Mouse (Mus musculus) small intestine, adult 2 months (tissue): ENCODE data around the gene Hoxc5. TPM values are rescaled to one million over a fixed set of nuclear protein-coding genes. Genes with fewer than 3 reads are reported as not detected.
A peak's percentile ranks its signal among the peaks of the same experiment; 100 is the strongest.

Experiments used
- H3K27ac ChIP-seq: fragments of 200-500 bp; 2 replicates; pipeline ENCODE4 v1.5.1; 2012; ENCODE audit warnings: low read depth, low read length, control low read depth, inconsistent platforms; ENCODE audit not compliant: insufficient read depth
- H3K27me3 ChIP-seq: fragments of 200-500 bp; 2 replicates; pipeline ENCODE4 v1.6.1; 2012; ENCODE audit warnings: mild to moderate bottlenecking, moderate library complexity, low read length, inconsistent platforms; ENCODE audit not compliant: control insufficient read depth, insufficient read depth
- H3K36me3 ChIP-seq: fragments of 200-500 bp; 2 replicates; pipeline ENCODE4 v1.6.1; 2012; ENCODE audit warnings: mild to moderate bottlenecking, low read length, control low read depth, inconsistent platforms; ENCODE audit not compliant: control insufficient read depth, insufficient read depth
- H3K4me1 ChIP-seq: fragments of 200-500 bp; 2 replicates; pipeline ENCODE4 v1.6.1; 2012; ENCODE audit warnings: low read length, inconsistent platforms, mixed read lengths; ENCODE audit not compliant: control insufficient read depth, insufficient read depth, insufficient read length
- H3K4me3 ChIP-seq: fragments of 200-500 bp; 2 replicates; pipeline ENCODE4 v1.5.1; 2012; ENCODE audit warnings: low read depth, mild to moderate bottlenecking, control low read depth, inconsistent platforms, low read length, moderate library complexity
- CTCF ChIP-seq: fragments of 200-500 bp; IDR thresholded peaks from 2 replicates; pipeline ENCODE4 v1.5.1; 2012; ENCODE audit warnings: low read depth, mild to moderate bottlenecking, control low read depth, inconsistent platforms, low read length, moderate library complexity, mixed read lengths; ENCODE audit not compliant: insufficient replicate concordance, insufficient read length; ENCODE audit errors: extremely low read depth
- POLR2A ChIP-seq: fragments of 200-500 bp; IDR thresholded peaks from 2 replicates; pipeline ENCODE4 v1.6.1; 2012; ENCODE audit warnings: low read depth, mild to moderate bottlenecking, control low read depth, inconsistent platforms, low read length, moderate library complexity
- WGBS: fragments of 180-500 bp; shearing (Covaris S2); methylation state at CpG from one replicate; pipeline ENCODE4 v1.1.7; 2018; 5-methylcytosine and 5-hydroxymethylcytosine counted together
- polyA plus RNA-seq: library from polyadenylated mRNA; depleted of rRNA; stranded (reverse); fragments of >200 nt; gene quantifications from 2 replicates; pipeline ENCODE4 v1.2.3, GENCODE M21; 2012

The Hoxc5 gene
- polyA plus RNA-seq, 1 experiment = 1.7 TPM

DNA sequence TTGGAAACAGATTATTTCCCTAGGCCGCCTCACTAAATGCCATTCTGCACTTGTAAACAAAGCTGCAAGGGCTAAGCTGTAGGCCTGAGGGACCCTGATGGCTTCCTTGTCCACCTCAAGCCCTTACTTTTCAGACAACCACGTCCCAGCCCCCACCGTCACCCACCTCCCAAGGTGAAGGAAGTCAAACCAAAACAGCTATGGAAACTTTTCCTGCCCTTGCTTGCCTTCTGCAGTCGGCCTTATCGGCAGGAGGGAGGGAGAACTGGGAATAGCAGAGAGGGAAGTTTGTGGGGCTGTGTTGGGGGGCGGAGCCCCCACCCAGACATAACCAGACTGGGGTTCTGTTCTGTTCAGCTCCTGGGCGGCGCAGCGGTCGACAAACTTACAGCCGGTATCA lies 25.0 kb downstream of the Hoxc5 start:
- no peaks in the 10 kb centered on the region for H3K36me3 ChIP-seq
- WGBS = 6% methylated on average over 11 of the region's 11 CpGs
- H3K27me3 ChIP-seq = peaks cover 72% of the 10 kb centered on the region
- no peaks in the 10 kb centered on the region for H3K4me1 ChIP-seq
- TF ChIP-seq CTCF (no peak), POLR2A (no peak)
- peak overlapping the region; percentile 27; the same call in 1 of the 2 replicates for H3K4me3 ChIP-seq
- H3K27ac ChIP-seq = no peak overlapping the region; the same call in 1 of the 2 replicates

DNA sequence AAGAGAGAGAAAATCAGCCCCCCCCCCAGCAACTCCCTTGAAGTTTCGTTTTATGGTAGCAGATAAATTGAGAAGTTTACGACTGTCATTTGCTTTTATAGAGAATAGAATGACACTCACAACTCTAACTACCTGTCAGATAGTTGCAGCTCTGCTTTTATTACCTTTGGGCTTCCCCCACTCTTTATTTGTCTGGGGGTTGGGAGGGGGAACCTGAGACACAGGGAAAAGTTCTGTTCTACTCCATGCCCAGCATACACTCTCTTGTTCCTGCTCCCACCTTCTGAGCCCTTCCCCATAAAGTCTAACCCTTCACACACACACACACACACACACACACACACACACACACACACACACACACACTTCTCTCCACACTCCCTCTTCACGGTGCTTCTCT lies 25.6 kb downstream of the Hoxc5 start:
- no peak overlapping the region for H3K4me3 ChIP-seq
- no peaks in the 10 kb centered on the region for H3K4me1 ChIP-seq

DNA sequence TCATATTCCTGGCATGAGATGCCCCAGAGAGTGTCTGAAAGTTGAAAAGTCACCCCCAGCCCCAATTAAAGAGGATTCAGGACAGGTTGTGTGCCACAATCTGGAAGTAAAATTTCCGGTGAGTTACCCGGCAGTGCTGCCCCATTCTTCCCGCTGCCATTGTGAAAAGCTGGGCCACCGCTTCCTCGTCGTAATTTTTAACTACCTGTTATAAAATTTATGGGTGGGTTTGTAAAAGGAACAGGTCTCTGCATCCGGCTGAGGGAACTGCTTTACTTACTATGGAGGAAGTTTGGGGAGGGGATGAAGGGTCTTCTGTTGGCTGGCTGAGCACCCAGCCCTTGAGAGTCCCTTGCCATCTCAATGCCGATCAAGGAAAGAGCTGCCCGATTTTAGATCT lies 29.3 kb downstream of the Hoxc5 start:
- Histone ChIP-seq H3K36me3 (no peaks in the 10 kb centered on the region), H3K4me1 (peaks cover 3% of the 10 kb centered on the region; the same call in 1 of the 2 replicates), H3K4me3 (no peak overlapping the region), H3K27me3 (peaks cover 80% of the 10 kb centered on the region), H3K27ac (no peak overlapping the region)
- 6% methylated on average over 9 of the region's 9 CpGs for WGBS
- TF ChIP-seq POLR2A = no peak
- no peak for TF ChIP-seq CTCF

More for the DNA sequence above, 25.6 kb downstream of the Hoxc5 start:
- WGBS = 2% methylated on average over 3 of the region's 3 CpGs
- H3K27me3 ChIP-seq = peaks cover 72% of the 10 kb centered on the region
- H3K27ac ChIP-seq = no peak overlapping the region
- TF ChIP-seq CTCF = no peak
- no peak for TF ChIP-seq POLR2A
- no peaks in the 10 kb centered on the region for H3K36me3 ChIP-seq

DNA sequence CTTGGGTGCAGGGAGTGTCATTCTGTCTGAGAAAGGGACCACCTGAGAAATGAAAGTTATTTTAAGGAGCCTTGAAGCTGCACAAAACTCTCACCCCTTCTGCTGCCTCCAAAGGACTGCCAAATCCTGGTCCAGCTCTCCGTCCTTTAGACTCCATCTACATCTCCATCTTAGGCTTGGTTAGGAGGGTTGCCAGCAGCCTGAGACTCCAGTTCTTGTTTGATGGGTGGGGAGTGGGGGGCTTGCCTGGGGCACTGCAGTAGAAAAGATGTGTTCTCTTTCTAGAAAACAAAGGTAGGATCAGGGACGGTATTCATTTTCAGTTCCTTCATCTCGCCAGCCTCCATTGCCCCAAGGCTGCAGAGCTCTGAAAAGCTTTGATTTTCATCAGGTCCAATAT lies 30.2 kb downstream of the Hoxc5 start:
- Histone ChIP-seq H3K27me3 (peaks cover 78% of the 10 kb centered on the region), H3K4me3 (no peak overlapping the region), H3K36me3 (no peaks in the 10 kb centered on the region), H3K4me1 (peaks cover 3% of the 10 kb centered on the region; the same call in 1 of the 2 replicates), H3K27ac (no peak overlapping the region)
- TF ChIP-seq POLR2A (no peak), CTCF (no peak)
- 18% methylated on average over 3 of the region's 3 CpGs for WGBS

DNA sequence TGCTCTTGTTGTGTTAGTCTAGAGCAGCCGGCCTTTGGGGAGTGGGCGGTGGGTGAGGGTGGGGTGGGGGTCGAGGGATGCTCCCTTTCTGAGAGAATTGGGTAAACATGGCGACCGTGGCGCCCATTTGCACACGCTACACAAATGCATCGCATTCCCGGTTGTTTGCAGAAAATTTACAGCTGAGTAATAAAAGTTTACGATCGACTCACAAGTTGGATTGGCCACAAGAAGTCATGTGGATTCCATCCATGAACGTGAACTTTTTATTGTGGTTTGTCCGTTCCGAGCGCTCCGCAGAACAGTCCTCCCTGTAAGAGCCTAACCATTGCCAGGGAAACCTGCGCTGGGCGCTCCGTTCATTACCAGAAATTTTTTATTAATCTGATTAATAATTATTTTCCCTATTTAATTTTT lies 30.7 kb downstream of the Hoxc5 start, which contains the start of gene Hoxc6:
Hoxc6 (plus strand) TSS at position 319 of the 417 bp plus-strand sequence.
- H3K4me3 ChIP-seq = peak within 1 kb of the TSS; percentile 57
- H3K4me1 ChIP-seq = peaks cover 3% of the 10 kb centered on the region; the same call in 1 of the 2 replicates
- H3K27ac ChIP-seq = peak within 1 kb of the TSS; percentile 71
- no peak for TF ChIP-seq POLR2A
- TF ChIP-seq CTCF = no peak
- H3K36me3 ChIP-seq = no peaks in the 10 kb centered on the region
- WGBS = under 1% methylated on average over 19 of the region's 19 CpGs
- H3K27me3 ChIP-seq = peaks cover 82% of the 10 kb centered on the region

DNA sequence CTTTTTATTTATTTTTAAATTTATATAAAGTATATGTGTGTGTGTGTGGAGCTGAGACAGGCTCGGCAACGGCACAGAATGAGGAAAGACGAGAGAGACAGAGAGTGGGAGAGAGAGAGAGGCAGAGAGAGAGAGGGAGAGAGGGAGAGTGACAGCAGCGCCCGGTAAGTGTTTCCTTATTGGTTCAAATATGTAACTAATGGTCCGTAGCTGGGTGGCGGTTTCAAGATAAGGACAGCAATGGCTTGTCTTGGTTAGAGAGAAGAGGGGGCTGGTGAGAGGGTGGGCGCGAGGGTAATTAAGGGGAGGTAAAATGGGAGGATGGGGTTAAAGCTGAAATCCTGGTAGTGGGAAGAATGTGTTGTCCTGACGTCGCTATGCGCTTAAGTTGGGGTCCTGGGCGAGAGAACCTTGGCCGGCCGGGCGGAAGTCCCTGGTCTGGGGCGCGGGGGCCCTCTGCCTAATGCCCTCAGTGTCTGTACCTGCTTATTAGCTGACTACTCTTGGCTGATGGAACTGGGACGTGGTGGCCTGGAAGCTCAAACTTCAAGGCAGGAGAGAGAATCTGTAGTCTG lies 31.5 kb downstream of the Hoxc5 start:
- no peak for TF ChIP-seq CTCF
- TF ChIP-seq POLR2A = no peak
- Histone ChIP-seq H3K27ac (peak overlapping the region; percentile 71), H3K36me3 (no peaks in the 10 kb centered on the region), H3K4me1 (peaks cover 3% of the 10 kb centered on the region; the same call in 1 of the 2 replicates), H3K27me3 (peaks cover 80% of the 10 kb centered on the region), H3K4me3 (peak overlapping the region; percentile 57)
- WGBS = 2% methylated on average over 19 of the region's 19 CpGs

DNA sequence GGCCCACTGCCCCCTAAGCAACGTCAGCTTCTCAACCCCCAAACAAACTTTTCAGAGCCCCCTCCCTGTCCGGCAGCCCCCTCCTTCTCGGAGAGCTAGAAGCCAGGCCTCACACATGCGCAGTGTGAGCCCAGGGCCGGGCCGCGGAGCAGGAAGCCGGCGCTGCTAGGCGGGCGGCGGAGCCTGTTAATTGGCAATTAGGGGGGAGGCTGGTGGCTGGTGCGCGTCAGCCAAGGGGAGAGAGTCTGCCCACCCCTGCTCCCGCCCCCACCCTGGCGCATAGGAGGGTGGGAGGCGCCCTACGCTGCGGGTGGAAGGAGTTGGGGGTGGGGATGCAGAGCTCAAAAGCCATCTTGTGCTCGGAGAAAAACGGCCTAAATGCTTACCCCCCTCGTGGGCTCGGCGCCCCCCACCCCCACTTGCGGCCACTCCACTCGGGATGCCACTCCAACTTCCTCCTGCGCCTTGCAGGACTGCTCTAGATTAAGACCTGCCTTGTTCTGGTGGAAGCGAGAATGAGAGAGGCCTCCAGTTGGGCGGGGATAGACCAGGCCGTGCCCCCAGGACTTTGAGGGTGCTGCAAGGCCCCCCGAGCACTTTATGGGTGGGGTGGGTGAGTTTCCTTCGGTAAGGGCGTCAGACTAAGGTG lies 32.1 kb downstream of the Hoxc5 start:
- WGBS = 2% methylated on average over 33 of the region's 33 CpGs
- peak overlapping the region; percentile 71 for H3K27ac ChIP-seq
- H3K27me3 ChIP-seq = peaks cover 78% of the 10 kb centered on the region
- no peak for TF ChIP-seq CTCF
- TF ChIP-seq POLR2A = no peak; the same call in 1 of the 2 replicates
- H3K4me3 ChIP-seq = peak overlapping the region; percentile 57
- H3K36me3 ChIP-seq = no peaks in the 10 kb centered on the region
- H3K4me1 ChIP-seq = peaks cover 3% of the 10 kb centered on the region; the same call in 1 of the 2 replicates
